Mouse (Mus musculus): ENCODE data around the gene Tsc22d4. TPM values are rescaled to one million over a fixed set of nuclear protein-coding genes. Genes with fewer than 3 reads are reported as not detected.

The Tsc22d4 gene
- polyA plus RNA-seq, 1 experiment from 2014 or later: 96.0 TPM

DNA sequence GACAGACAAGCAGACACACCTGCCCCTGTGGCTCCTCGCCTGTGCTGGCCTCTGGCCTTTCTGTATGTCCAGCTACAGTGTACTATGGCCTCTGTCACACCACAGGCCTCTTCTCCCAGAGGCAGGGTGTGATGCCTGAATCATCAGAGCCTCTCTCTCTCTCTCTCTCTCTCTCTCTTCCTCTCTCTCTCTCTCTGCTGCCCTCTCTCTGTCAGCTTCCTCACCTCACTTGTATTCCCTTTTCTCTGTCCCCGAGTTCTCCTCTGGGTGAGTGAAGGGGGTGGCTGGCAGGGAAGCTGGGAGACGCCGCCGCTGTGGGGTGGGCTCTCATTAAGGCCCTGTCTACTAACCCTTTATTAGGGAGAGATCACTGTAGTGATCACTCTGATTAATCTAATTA lies 7.0 kb upstream of the Tsc22d4 start:
- Histone ChIP-seq H3K36me3 (ENCODE audit: control insufficient read depth, insufficient read depth, low read length) (no peaks in the 10 kb centered on the region), H3K27ac (replicated peaks; ENCODE audit: low read depth, low read length) (no peak overlapping the region), H3K9ac (ENCODE audit: low read length) (no peak overlapping the region), H3K27me3 (ENCODE audit: control insufficient read depth, insufficient read depth, low read length) (no peaks in the 10 kb centered on the region), H3K4me3 (ENCODE audit: low read depth, low read length) (no peak overlapping the region), H3K9me3 (ENCODE audit: control insufficient read depth, low read length) (no peaks in the 10 kb centered on the region), H3K4me1 (ENCODE audit: control insufficient read depth, insufficient read depth, low read length) (peaks cover 22% of the 10 kb centered on the region), H3K4me2 (ENCODE audit: low read depth, severe bottlenecking) (no peak overlapping the region)
- 53% methylated on average over 5 of the region's 5 CpGs for WGBS
- DNase-seq (ENCODE audit: low spot score) (no peak), ATAC-seq (ENCODE audit: insufficient number of reproducible peaks, low FRiP score, low TSS enrichment, low read depth) (no peak)

GRCm38 (mm10) chr5:137739471-137739870 lies 6.1 kb upstream of the Tsc22d4 start:
- ATAC-seq (ENCODE audit: insufficient number of reproducible peaks, low FRiP score, low TSS enrichment, low read depth) (no peak), DNase-seq (ENCODE audit: low spot score) (no peak)
- H3K9me3 ChIP-seq (ENCODE audit: control insufficient read depth, low read length): no peaks in the 10 kb centered on the region
- no peak overlapping the region for H3K9ac ChIP-seq (ENCODE audit: low read length)
- no peak overlapping the region for H3K4me3 ChIP-seq (ENCODE audit: low read depth, low read length)
- no peak overlapping the region; the same call in 1 of the 2 replicates for H3K4me2 ChIP-seq (ENCODE audit: low read depth, severe bottlenecking)
- no peak overlapping the region for H3K27ac ChIP-seq (replicated peaks; ENCODE audit: low read depth, low read length)
- WGBS: 71% methylated on average over 9 of the region's 9 CpGs
- H3K36me3 ChIP-seq (ENCODE audit: control insufficient read depth, insufficient read depth, low read length): no peaks in the 10 kb centered on the region
- no peaks in the 10 kb centered on the region for H3K27me3 ChIP-seq (ENCODE audit: control insufficient read depth, insufficient read depth, low read length)
- H3K4me1 ChIP-seq (ENCODE audit: control insufficient read depth, insufficient read depth, low read length): peaks cover 13% of the 10 kb centered on the region

- Histone ChIP-seq H3K4me2 (ENCODE audit: low read depth, severe bottlenecking) (peak overlapping the region; percentile 92), H3K4me3 (ENCODE audit: low read depth, low read length) (peak overlapping the region; percentile 61), H3K9me3 (ENCODE audit: control insufficient read depth, low read length) (no peaks in the 10 kb centered on the region), H3K27me3 (ENCODE audit: control insufficient read depth, insufficient read depth, low read length) (no peaks in the 10 kb centered on the region), H3K36me3 (ENCODE audit: control insufficient read depth, insufficient read depth, low read length) (no peaks in the 10 kb centered on the region), H3K4me1 (ENCODE audit: control insufficient read depth, insufficient read depth, low read length) (peaks cover 13% of the 10 kb centered on the region), H3K9ac (ENCODE audit: low read length) (peak overlapping the region; percentile 65), H3K27ac (replicated peaks; ENCODE audit: low read depth, low read length) (0 out of 2 replicates have a peak overlapping the region, but pooled peaks have one; percentile 6)
- DNase-seq (ENCODE audit: low spot score): peak; percentile 51
- WGBS: 11% methylated on average over 11 of the region's 11 CpGs
- peak; percentile 13; the same call in 1 of the 2 replicates for ATAC-seq (ENCODE audit: insufficient number of reproducible peaks, low FRiP score, low TSS enrichment, low read depth)
Observed at GRCm38 (mm10) chr5:137740506-137740905, 5.0 kb upstream of the Tsc22d4 start.

GRCm38 (mm10) chr5:137741023-137741931 lies 4.3 kb upstream of the Tsc22d4 start, which contains the start of gene Nyap1:
Gene Nyap1 (minus strand): TSS chr5:137741607.
- peak; percentile 89 for DNase-seq (ENCODE audit: low spot score)
- WGBS: under 1% methylated on average over 69 of the region's 71 CpGs
- peak within 1 kb of the TSS; percentile 92 for H3K4me2 ChIP-seq (ENCODE audit: low read depth, severe bottlenecking)
- peaks cover 13% of the 10 kb centered on the region for H3K4me1 ChIP-seq (ENCODE audit: control insufficient read depth, insufficient read depth, low read length)
- H3K36me3 ChIP-seq (ENCODE audit: control insufficient read depth, insufficient read depth, low read length): no peaks in the 10 kb centered on the region
- no peaks in the 10 kb centered on the region for H3K27me3 ChIP-seq (ENCODE audit: control insufficient read depth, insufficient read depth, low read length)
- peak; percentile 84 for ATAC-seq (ENCODE audit: insufficient number of reproducible peaks, low FRiP score, low TSS enrichment, low read depth)
- H3K4me3 ChIP-seq (ENCODE audit: low read depth, low read length): peak within 1 kb of the TSS; percentile 61
- H3K9ac ChIP-seq (ENCODE audit: low read length): peak within 1 kb of the TSS; percentile 65
- 0 out of 2 replicates have a peak within 1 kb of the TSS, but pooled peaks have one; percentile 6 for H3K27ac ChIP-seq (replicated peaks; ENCODE audit: low read depth, low read length)
- no peaks in the 10 kb centered on the region for H3K9me3 ChIP-seq (ENCODE audit: control insufficient read depth, low read length)

DNA sequence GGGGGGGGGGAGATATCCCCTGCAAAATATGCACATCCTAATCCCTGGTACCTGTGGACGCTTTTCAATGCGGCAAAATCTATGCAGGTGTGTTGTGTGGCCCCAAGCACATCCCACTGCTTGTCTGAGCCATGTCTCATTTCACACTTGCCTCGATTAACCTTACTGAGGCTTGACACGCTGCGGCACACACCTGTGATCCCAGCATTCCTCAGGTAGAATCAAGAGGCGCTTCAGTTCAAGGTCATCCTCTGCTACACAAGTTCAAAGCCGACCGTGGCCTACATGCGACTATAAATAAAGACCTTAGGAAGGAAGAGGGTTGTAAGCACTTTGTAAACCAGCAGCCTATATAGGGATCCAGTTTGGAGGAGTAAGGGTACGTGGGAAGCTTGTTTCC lies 3.5 kb upstream of the Tsc22d4 start:
- Histone ChIP-seq H3K27ac (replicated peaks; ENCODE audit: low read depth, low read length) (no peak overlapping the region), H3K4me1 (ENCODE audit: control insufficient read depth, insufficient read depth, low read length) (peaks cover 14% of the 10 kb centered on the region), H3K9me3 (ENCODE audit: control insufficient read depth, low read length) (no peaks in the 10 kb centered on the region), H3K4me3 (ENCODE audit: low read depth, low read length) (peak overlapping the region; percentile 61), H3K27me3 (ENCODE audit: control insufficient read depth, insufficient read depth, low read length) (no peaks in the 10 kb centered on the region), H3K4me2 (ENCODE audit: low read depth, severe bottlenecking) (peak overlapping the region; percentile 92), H3K36me3 (ENCODE audit: control insufficient read depth, insufficient read depth, low read length) (no peaks in the 10 kb centered on the region), H3K9ac (ENCODE audit: low read length) (no peak overlapping the region)
- no peak for DNase-seq (ENCODE audit: low spot score)
- 54% methylated on average over 10 of the region's 10 CpGs for WGBS
- ATAC-seq (ENCODE audit: insufficient number of reproducible peaks, low FRiP score, low TSS enrichment, low read depth): no peak

- Histone ChIP-seq H3K4me3 (ENCODE audit: low read depth, low read length) (no peak overlapping the region), H3K4me1 (ENCODE audit: control insufficient read depth, insufficient read depth, low read length) (peaks cover 22% of the 10 kb centered on the region), H3K4me2 (ENCODE audit: low read depth, severe bottlenecking) (no peak overlapping the region), H3K9ac (ENCODE audit: low read length) (no peak overlapping the region), H3K27me3 (ENCODE audit: control insufficient read depth, insufficient read depth, low read length) (no peaks in the 10 kb centered on the region), H3K36me3 (ENCODE audit: control insufficient read depth, insufficient read depth, low read length) (no peaks in the 10 kb centered on the region), H3K9me3 (ENCODE audit: control insufficient read depth, low read length) (no peaks in the 10 kb centered on the region), H3K27ac (replicated peaks; ENCODE audit: low read depth, low read length) (no peak overlapping the region)
- no peak for ATAC-seq (ENCODE audit: insufficient number of reproducible peaks, low FRiP score, low TSS enrichment, low read depth)
- 93% methylated on average over 6 of the region's 6 CpGs for WGBS
- no peak for DNase-seq (ENCODE audit: low spot score)
Observed at GRCm38 (mm10) chr5:137742836-137743235, 2.7 kb upstream of the Tsc22d4 start.

- Histone ChIP-seq H3K9me3 (ENCODE audit: control insufficient read depth, low read length) (no peaks in the 10 kb centered on the region), H3K36me3 (ENCODE audit: control insufficient read depth, insufficient read depth, low read length) (no peaks in the 10 kb centered on the region), H3K27ac (replicated peaks; ENCODE audit: low read depth, low read length) (no peak overlapping the region), H3K4me1 (ENCODE audit: control insufficient read depth, insufficient read depth, low read length) (peaks cover 33% of the 10 kb centered on the region), H3K4me3 (ENCODE audit: low read depth, low read length) (no peak overlapping the region), H3K4me2 (ENCODE audit: low read depth, severe bottlenecking) (no peak overlapping the region), H3K9ac (ENCODE audit: low read length) (no peak overlapping the region), H3K27me3 (ENCODE audit: control insufficient read depth, insufficient read depth, low read length) (no peaks in the 10 kb centered on the region)
- ATAC-seq (ENCODE audit: insufficient number of reproducible peaks, low FRiP score, low TSS enrichment, low read depth) (no peak), DNase-seq (ENCODE audit: low spot score) (no peak)
- WGBS: 86% methylated on average over 7 of the region's 7 CpGs
Observed at GRCm38 (mm10) chr5:137744197-137744596, 1.3 kb upstream of the Tsc22d4 start.

DNA sequence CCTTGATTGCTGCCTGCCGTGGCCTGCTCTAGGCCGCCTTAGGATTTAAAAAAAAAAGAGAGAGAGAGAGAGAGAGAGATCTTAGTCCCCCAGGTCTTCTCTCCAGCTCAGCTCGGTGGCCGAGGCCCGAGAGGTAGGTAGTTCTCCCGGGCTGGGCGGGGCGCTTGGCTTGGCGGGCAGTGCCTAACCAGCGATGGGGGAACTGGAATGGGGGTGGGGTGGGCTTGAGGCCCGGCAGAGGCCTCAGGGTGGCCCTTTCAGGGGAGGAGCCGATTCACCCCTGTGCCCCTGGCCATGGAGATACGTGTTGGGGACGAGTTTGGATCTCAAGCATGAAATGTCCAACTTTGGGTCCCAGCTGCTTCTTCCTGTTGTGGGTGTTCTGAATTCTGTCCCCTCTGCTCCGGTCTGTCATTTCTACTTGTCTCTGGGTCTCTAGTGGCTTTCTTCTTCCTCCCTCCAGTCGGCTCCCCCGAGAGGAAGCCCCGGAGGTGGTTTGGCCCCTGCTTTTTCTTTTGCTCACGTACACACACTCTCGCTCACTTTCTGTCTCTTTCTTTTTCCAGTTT lies 836 bp downstream of the Tsc22d4 start:
- Histone ChIP-seq H3K9me3 (ENCODE audit: control insufficient read depth, low read length) (no peaks in the 10 kb centered on the region), H3K36me3 (ENCODE audit: control insufficient read depth, insufficient read depth, low read length) (peaks cover 2% of the 10 kb centered on the region; the same call in 1 of the 2 replicates), H3K27me3 (ENCODE audit: control insufficient read depth, insufficient read depth, low read length) (no peaks in the 10 kb centered on the region), H3K4me1 (ENCODE audit: control insufficient read depth, insufficient read depth, low read length) (peaks cover 27% of the 10 kb centered on the region), H3K4me3 (ENCODE audit: low read depth, low read length) (peak overlapping the region; percentile 66), H3K27ac (replicated peaks; ENCODE audit: low read depth, low read length) (peak overlapping the region; percentile 65), H3K9ac (ENCODE audit: low read length) (peak overlapping the region; percentile 72), H3K4me2 (ENCODE audit: low read depth, severe bottlenecking) (peak overlapping the region; percentile 98)
- WGBS: under 1% methylated on average over 20 of the region's 20 CpGs
- ATAC-seq (ENCODE audit: insufficient number of reproducible peaks, low FRiP score, low TSS enrichment, low read depth): peak; percentile 16; the same call in 1 of the 2 replicates
- peak; percentile 76 for DNase-seq (ENCODE audit: low spot score)

Measured in limb, embryonic 11.5 days (tissue).